Mouse (Mus musculus): ENCODE measurements around the gene Krtap4-6. TPM values are rescaled to one million over a fixed set of nuclear protein-coding genes. Genes with fewer than 3 reads are reported as not detected.

Gene Krtap4-6
- total and polyA plus RNA-seq, 3 experiments: not detected

- no peak within 1 kb of the TSS for H3K4me3 ChIP-seq (ENCODE audit: control insufficient read depth in 1 of 2, insufficient read depth in 1 of 2, low read depth in 2 of 2, low read length in 2 of 2)
- no peaks in the 10 kb centered on the region for H3K36me3 ChIP-seq (ENCODE audit: control insufficient read depth in 1 of 2, insufficient read depth in 2 of 2, low read length in 2 of 2)
- 0 out of 4 replicates have a peak, but pooled peaks cover 0 to 1% of the 10 kb centered on the region in 2 experiments for H3K27me3 ChIP-seq (ENCODE audit: control insufficient read depth in 1 of 2, insufficient read depth in 2 of 2, low read length in 2 of 2)
- H3K79me2 ChIP-seq (ENCODE audit: control insufficient read depth, insufficient read depth, low read length, poor library complexity): no peaks in the 10 kb centered on the region
- no peak within 1 kb of the TSS for H3K9ac ChIP-seq (ENCODE audit: control insufficient read depth, low read depth, low read length, poor library complexity, severe bottlenecking)
- H3K27ac ChIP-seq (ENCODE audit: control insufficient read depth, low read depth, low read length): no peak within 1 kb of the TSS
- no peak for DNase-seq (ENCODE audit: low read depth, low spot score)
- no peaks in the 10 kb centered on the region for H3K4me1 ChIP-seq (ENCODE audit: control insufficient read depth in 1 of 2, insufficient read depth in 2 of 2, low read length in 2 of 2)
- H3K9me3 ChIP-seq (replicated peaks; ENCODE audit: insufficient read depth, low read length): no peaks in the 10 kb centered on the region
- TF ChIP-seq SMC3 (IDR thresholded peaks at IDR 0.05; ENCODE audit: low read depth, low read length): no peak
- TF ChIP-seq KAT2A (conservative IDR thresholded peaks at IDR 0.05; ENCODE audit: low read depth, low read length): no peak
- no peak for TF ChIP-seq MEF2A (IDR thresholded peaks at IDR 0.05; ENCODE audit: extremely low read depth, insufficient replicate concordance, low read depth, low read length, poor library complexity, severe bottlenecking)
- no peak for TF ChIP-seq SIN3A (IDR thresholded peaks at IDR 0.05; ENCODE audit: low read length)
- TF ChIP-seq TCF12 (IDR thresholded peaks at IDR 0.05; ENCODE audit: low read depth, low read length): no peak
- no peak for TF ChIP-seq POLR2A (IDR thresholded peaks at IDR 0.05; ENCODE audit: control insufficient read depth in 1 of 2, insufficient read depth in 1 of 2, low read depth in 1 of 2, low read length in 2 of 2, poor library complexity in 1 of 2)
- TF ChIP-seq BHLHE40 (IDR thresholded peaks at IDR 0.05; ENCODE audit: borderline replicate concordance, low read depth, low read length): no peak
- no peak for TF ChIP-seq RCOR1 (IDR thresholded peaks at IDR 0.05; ENCODE audit: low read depth, low read length)
- no peak for TF ChIP-seq CHD1 (IDR thresholded peaks at IDR 0.05; ENCODE audit: low read depth, low read length)
- TF ChIP-seq ETS1 (IDR thresholded peaks at IDR 0.05; ENCODE audit: low read depth, low read length): no peak
- no peak for TF ChIP-seq ZNF384 (IDR thresholded peaks at IDR 0.05; ENCODE audit: low read depth, low read length)
- no peak for TF ChIP-seq MYB (IDR thresholded peaks at IDR 0.05; ENCODE audit: low read depth, low read length)
Observed at GRCm38 (mm10) chr11:99620335-99620734, 45.4 kb downstream of the Krtap4-6 start, which contains the start of gene Gm11562. Gene Gm11562, minus strand, starts transcription at chr11:99620435.

Other genes with a start within 250 kb of the Krtap4-6 start
Only the 30 nearest of the 40 such genes appear.
- not detected in 2 replicates for gene Krt39, start 144.6 kb downstream of the Krtap4-6 start, total RNA-seq (2012; rRNA removed)
- gene Krt39, start 144.6 kb downstream of the Krtap4-6 start, polyA plus RNA-seq (2012; ENCODE audit: insufficient read depth in 1 of 2, insufficient read length in 2 of 2, low read depth in 1 of 2, low replicate concordance in 2 of 2, missing spikeins in 1 of 2): not detected
- gene Krt40, start 122.8 kb downstream of the Krtap4-6 start, total RNA-seq (2012; rRNA removed): not detected in 2 replicates
- gene Krt40, start 122.8 kb downstream of the Krtap4-6 start, polyA plus RNA-seq (2012; ENCODE audit: insufficient read depth in 1 of 2, insufficient read length in 2 of 2, low read depth in 1 of 2, low replicate concordance in 2 of 2, missing spikeins in 1 of 2): not detected
- not detected in 2 replicates for gene Krtap3-3, start 115.1 kb downstream of the Krtap4-6 start, total RNA-seq (2012; rRNA removed)
- not detected for gene Krtap3-3, start 115.1 kb downstream of the Krtap4-6 start, polyA plus RNA-seq (2012; ENCODE audit: insufficient read depth in 1 of 2, insufficient read length in 2 of 2, low read depth in 1 of 2, low replicate concordance in 2 of 2, missing spikeins in 1 of 2)
- not detected in 2 replicates for gene Krtap3-2, start 109.1 kb downstream of the Krtap4-6 start, total RNA-seq (2012; rRNA removed)
- not detected for gene Krtap3-2, start 109.1 kb downstream of the Krtap4-6 start, polyA plus RNA-seq (2012; ENCODE audit: insufficient read depth in 1 of 2, insufficient read length in 2 of 2, low read depth in 1 of 2, low replicate concordance in 2 of 2, missing spikeins in 1 of 2)
- not detected in 2 replicates for gene Gm11939, start 106.5 kb downstream of the Krtap4-6 start, total RNA-seq (2012; rRNA removed)
- not detected for gene Gm11939, start 106.5 kb downstream of the Krtap4-6 start, polyA plus RNA-seq (2012; ENCODE audit: insufficient read depth in 1 of 2, insufficient read length in 2 of 2, low read depth in 1 of 2, low replicate concordance in 2 of 2, missing spikeins in 1 of 2)
- gene Krtap3-1, start 99.3 kb downstream of the Krtap4-6 start, total RNA-seq (2012; rRNA removed): not detected in 2 replicates
- not detected for gene Krtap3-1, start 99.3 kb downstream of the Krtap4-6 start, polyA plus RNA-seq (2012; ENCODE audit: insufficient read depth in 1 of 2, insufficient read length in 2 of 2, low read depth in 1 of 2, low replicate concordance in 2 of 2, missing spikeins in 1 of 2)
- gene Krtap1-5, start 84.9 kb downstream of the Krtap4-6 start, total RNA-seq (2012; rRNA removed): not detected in 2 replicates
- gene Krtap1-5, start 84.9 kb downstream of the Krtap4-6 start, polyA plus RNA-seq (2012; ENCODE audit: insufficient read depth in 1 of 2, insufficient read length in 2 of 2, low read depth in 1 of 2, low replicate concordance in 2 of 2, missing spikeins in 1 of 2): not detected
- not detected in 2 replicates for gene Krtap1-4, start 82.3 kb downstream of the Krtap4-6 start, total RNA-seq (2012; rRNA removed)
- gene Krtap1-4, start 82.3 kb downstream of the Krtap4-6 start, polyA plus RNA-seq (2012; ENCODE audit: insufficient read depth in 1 of 2, insufficient read length in 2 of 2, low read depth in 1 of 2, low replicate concordance in 2 of 2, missing spikeins in 1 of 2): not detected
- not detected in 2 replicates for gene Krtap1-3, start 74.6 kb downstream of the Krtap4-6 start, total RNA-seq (2012; rRNA removed)
- not detected for gene Krtap1-3, start 74.6 kb downstream of the Krtap4-6 start, polyA plus RNA-seq (2012; ENCODE audit: insufficient read depth in 1 of 2, insufficient read length in 2 of 2, low read depth in 1 of 2, low replicate concordance in 2 of 2, missing spikeins in 1 of 2)
- not detected in 2 replicates for gene Krtap9-3, start 67.9 kb downstream of the Krtap4-6 start, total RNA-seq (2012; rRNA removed)
- gene Krtap9-3, start 67.9 kb downstream of the Krtap4-6 start, polyA plus RNA-seq (2012; ENCODE audit: insufficient read depth in 1 of 2, insufficient read length in 2 of 2, low read depth in 1 of 2, low replicate concordance in 2 of 2, missing spikeins in 1 of 2): not detected
- not detected in 2 replicates for gene Gm11938, start 62.7 kb downstream of the Krtap4-6 start, total RNA-seq (2012; rRNA removed)
- gene Gm11938, start 62.7 kb downstream of the Krtap4-6 start, polyA plus RNA-seq (2012; ENCODE audit: insufficient read depth in 1 of 2, insufficient read length in 2 of 2, low read depth in 1 of 2, low replicate concordance in 2 of 2, missing spikeins in 1 of 2): not detected
- gene Gm11937, start 55.8 kb downstream of the Krtap4-6 start, total RNA-seq (2012; rRNA removed): not detected in 2 replicates
- gene Gm11937, start 55.8 kb downstream of the Krtap4-6 start, polyA plus RNA-seq (2012; ENCODE audit: insufficient read depth in 1 of 2, insufficient read length in 2 of 2, low read depth in 1 of 2, low replicate concordance in 2 of 2, missing spikeins in 1 of 2): not detected
- gene Krtap2-4, start 51.1 kb downstream of the Krtap4-6 start, total RNA-seq (2012; rRNA removed): not detected in 2 replicates
- gene Krtap2-4, start 51.1 kb downstream of the Krtap4-6 start, polyA plus RNA-seq (2012; ENCODE audit: insufficient read depth in 1 of 2, insufficient read length in 2 of 2, low read depth in 1 of 2, low replicate concordance in 2 of 2, missing spikeins in 1 of 2): not detected
- gene Gm11562, start 45.5 kb downstream of the Krtap4-6 start, total RNA-seq (2012; rRNA removed): not detected in 2 replicates
- gene Gm11562, start 45.5 kb downstream of the Krtap4-6 start, polyA plus RNA-seq (2012; ENCODE audit: insufficient read depth in 1 of 2, insufficient read length in 2 of 2, low read depth in 1 of 2, low replicate concordance in 2 of 2, missing spikeins in 1 of 2): not detected
- not detected in 2 replicates for gene Krtap4-1, start 37.7 kb downstream of the Krtap4-6 start, total RNA-seq (2012; rRNA removed)
- gene Krtap4-1, start 37.7 kb downstream of the Krtap4-6 start, polyA plus RNA-seq (2012; ENCODE audit: insufficient read depth in 1 of 2, insufficient read length in 2 of 2, low read depth in 1 of 2, low replicate concordance in 2 of 2, missing spikeins in 1 of 2): not detected
- not detected in 2 replicates for gene Krtap4-2, start 30.9 kb downstream of the Krtap4-6 start, total RNA-seq (2012; rRNA removed)
- not detected for gene Krtap4-2, start 30.9 kb downstream of the Krtap4-6 start, polyA plus RNA-seq (2012; ENCODE audit: insufficient read depth in 1 of 2, insufficient read length in 2 of 2, low read depth in 1 of 2, low replicate concordance in 2 of 2, missing spikeins in 1 of 2)
- gene Krtap4-7, start 21.9 kb downstream of the Krtap4-6 start, total RNA-seq (2012; rRNA removed): not detected in 2 replicates
- not detected for gene Krtap4-7, start 21.9 kb downstream of the Krtap4-6 start, polyA plus RNA-seq (2012; ENCODE audit: insufficient read depth in 1 of 2, insufficient read length in 2 of 2, low read depth in 1 of 2, low replicate concordance in 2 of 2, missing spikeins in 1 of 2)
- not detected in 2 replicates for gene Gm11555, start 15.7 kb downstream of the Krtap4-6 start, total RNA-seq (2012; rRNA removed)
- not detected for gene Gm11555, start 15.7 kb downstream of the Krtap4-6 start, polyA plus RNA-seq (2012; ENCODE audit: insufficient read depth in 1 of 2, insufficient read length in 2 of 2, low read depth in 1 of 2, low replicate concordance in 2 of 2, missing spikeins in 1 of 2)
- not detected in 2 replicates for gene Gm11563, start 7.0 kb downstream of the Krtap4-6 start, total RNA-seq (2012; rRNA removed)
- not detected for gene Gm11563, start 7.0 kb downstream of the Krtap4-6 start, polyA plus RNA-seq (2012; ENCODE audit: insufficient read depth in 1 of 2, insufficient read length in 2 of 2, low read depth in 1 of 2, low replicate concordance in 2 of 2, missing spikeins in 1 of 2)
- gene Gm14190, start 24.8 kb upstream of the Krtap4-6 start, total RNA-seq (2012; rRNA removed): not detected in 2 replicates
- gene Gm14190, start 24.8 kb upstream of the Krtap4-6 start, polyA plus RNA-seq (2012; ENCODE audit: insufficient read depth in 1 of 2, insufficient read length in 2 of 2, low read depth in 1 of 2, low replicate concordance in 2 of 2, missing spikeins in 1 of 2): not detected
- gene Gm14180, start 68.3 kb upstream of the Krtap4-6 start, total RNA-seq (2012; rRNA removed): not detected in 2 replicates
- not detected for gene Gm14180, start 68.3 kb upstream of the Krtap4-6 start, polyA plus RNA-seq (2012; ENCODE audit: insufficient read depth in 1 of 2, insufficient read length in 2 of 2, low read depth in 1 of 2, low replicate concordance in 2 of 2, missing spikeins in 1 of 2)
- gene Gm11595, start 107.0 kb upstream of the Krtap4-6 start, total RNA-seq (2012; rRNA removed): not detected in 2 replicates
- gene Gm11595, start 107.0 kb upstream of the Krtap4-6 start, polyA plus RNA-seq (2012; ENCODE audit: insufficient read depth in 1 of 2, insufficient read length in 2 of 2, low read depth in 1 of 2, low replicate concordance in 2 of 2, missing spikeins in 1 of 2): not detected
- not detected in 2 replicates for gene Krtap4-8, start 114.7 kb upstream of the Krtap4-6 start, total RNA-seq (2012; rRNA removed)
- not detected for gene Krtap4-8, start 114.7 kb upstream of the Krtap4-6 start, polyA plus RNA-seq (2012; ENCODE audit: insufficient read depth in 1 of 2, insufficient read length in 2 of 2, low read depth in 1 of 2, low replicate concordance in 2 of 2, missing spikeins in 1 of 2)
- not detected in 2 replicates for gene Krtap4-9, start 119.2 kb upstream of the Krtap4-6 start, total RNA-seq (2012; rRNA removed)
- gene Krtap4-9, start 119.2 kb upstream of the Krtap4-6 start, polyA plus RNA-seq (2012; ENCODE audit: insufficient read depth in 1 of 2, insufficient read length in 2 of 2, low read depth in 1 of 2, low replicate concordance in 2 of 2, missing spikeins in 1 of 2): not detected
- gene Gm11596, start 127.5 kb upstream of the Krtap4-6 start, total RNA-seq (2012; rRNA removed): not detected in 2 replicates
- gene Gm11596, start 127.5 kb upstream of the Krtap4-6 start, polyA plus RNA-seq (2012; ENCODE audit: insufficient read depth in 1 of 2, insufficient read length in 2 of 2, low read depth in 1 of 2, low replicate concordance in 2 of 2, missing spikeins in 1 of 2): not detected
- not detected in 2 replicates for gene Gm11569, start 133.0 kb upstream of the Krtap4-6 start, total RNA-seq (2012; rRNA removed)
- not detected for gene Gm11569, start 133.0 kb upstream of the Krtap4-6 start, polyA plus RNA-seq (2012; ENCODE audit: insufficient read depth in 1 of 2, insufficient read length in 2 of 2, low read depth in 1 of 2, low replicate concordance in 2 of 2, missing spikeins in 1 of 2)
- not detected in 2 replicates for gene Gm11554, start 138.5 kb upstream of the Krtap4-6 start, total RNA-seq (2012; rRNA removed)
- not detected for gene Gm11554, start 138.5 kb upstream of the Krtap4-6 start, polyA plus RNA-seq (2012; ENCODE audit: insufficient read depth in 1 of 2, insufficient read length in 2 of 2, low read depth in 1 of 2, low replicate concordance in 2 of 2, missing spikeins in 1 of 2)
- gene Krtap4-13, start 143.9 kb upstream of the Krtap4-6 start, total RNA-seq (2012; rRNA removed): not detected in 2 replicates
- not detected for gene Krtap4-13, start 143.9 kb upstream of the Krtap4-6 start, polyA plus RNA-seq (2012; ENCODE audit: insufficient read depth in 1 of 2, insufficient read length in 2 of 2, low read depth in 1 of 2, low replicate concordance in 2 of 2, missing spikeins in 1 of 2)
- not detected in 2 replicates for gene Gm11564, start 149.7 kb upstream of the Krtap4-6 start, total RNA-seq (2012; rRNA removed)
- not detected for gene Gm11564, start 149.7 kb upstream of the Krtap4-6 start, polyA plus RNA-seq (2012; ENCODE audit: insufficient read depth in 1 of 2, insufficient read length in 2 of 2, low read depth in 1 of 2, low replicate concordance in 2 of 2, missing spikeins in 1 of 2)
- gene 2300003K06Rik, start 172.1 kb upstream of the Krtap4-6 start, total RNA-seq (2012; rRNA removed): not detected in 2 replicates
- not detected for gene 2300003K06Rik, start 172.1 kb upstream of the Krtap4-6 start, polyA plus RNA-seq (2012; ENCODE audit: insufficient read depth in 1 of 2, insufficient read length in 2 of 2, low read depth in 1 of 2, low replicate concordance in 2 of 2, missing spikeins in 1 of 2)